Mouse (Mus musculus): ENCODE results near the gene Fxyd3.
A peak's percentile ranks its signal among the peaks of the same experiment; 100 is the strongest.

Fxyd3 gene

GRCm38 (mm10) chr7:31072326-31072725, 4.2 kb downstream of the Fxyd3 start:
- no peak for DNase-seq (ENCODE audit: low read depth)

DNA sequence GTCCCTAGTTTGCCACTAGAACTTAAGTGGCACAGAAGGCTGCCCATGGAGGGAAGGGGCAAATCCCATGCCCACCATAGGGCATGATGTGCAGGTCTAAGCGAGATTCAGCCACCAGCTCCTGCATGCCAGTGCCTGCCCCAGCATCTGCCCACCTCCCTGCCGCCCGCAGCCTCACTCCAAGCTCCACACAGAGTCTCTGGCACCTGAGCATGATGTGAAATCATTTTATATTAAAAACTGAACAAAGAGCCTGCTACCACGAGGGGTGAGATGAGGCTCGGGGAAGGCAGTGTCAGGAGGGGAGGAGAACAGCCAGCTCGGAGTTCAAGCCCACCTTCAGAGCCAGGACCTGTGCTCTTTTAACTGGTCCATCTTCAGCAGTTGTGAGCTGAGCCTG, 6.2 kb downstream of the Fxyd3 start:
- DNase-seq (ENCODE audit: low read depth), result no peak

- no peak for DNase-seq (ENCODE audit: low read depth)
Observed at GRCm38 (mm10) chr7:31069491-31069890, 7.0 kb downstream of the Fxyd3 start.

DNA sequence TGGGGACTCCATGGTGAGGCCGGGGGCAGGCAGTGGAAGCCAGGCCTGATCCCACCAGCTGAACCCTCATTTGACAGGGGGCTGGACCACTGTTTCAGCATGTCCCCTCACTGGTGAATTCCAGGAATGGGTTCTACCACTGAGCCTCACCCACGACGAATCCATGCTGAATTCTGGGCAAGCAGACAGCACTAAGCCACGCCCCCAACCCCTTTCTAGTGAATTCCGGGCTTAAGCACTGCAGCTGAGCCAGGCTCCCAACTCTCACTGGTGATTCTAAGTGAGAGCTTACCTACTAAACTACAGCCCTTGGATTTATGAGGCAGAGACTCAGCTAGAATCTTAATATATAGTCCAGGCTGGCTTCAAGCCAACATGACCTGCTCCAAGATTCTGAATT, 8.7 kb downstream of the Fxyd3 start:
- DNase-seq (ENCODE audit: low read depth), result no peak

DNA sequence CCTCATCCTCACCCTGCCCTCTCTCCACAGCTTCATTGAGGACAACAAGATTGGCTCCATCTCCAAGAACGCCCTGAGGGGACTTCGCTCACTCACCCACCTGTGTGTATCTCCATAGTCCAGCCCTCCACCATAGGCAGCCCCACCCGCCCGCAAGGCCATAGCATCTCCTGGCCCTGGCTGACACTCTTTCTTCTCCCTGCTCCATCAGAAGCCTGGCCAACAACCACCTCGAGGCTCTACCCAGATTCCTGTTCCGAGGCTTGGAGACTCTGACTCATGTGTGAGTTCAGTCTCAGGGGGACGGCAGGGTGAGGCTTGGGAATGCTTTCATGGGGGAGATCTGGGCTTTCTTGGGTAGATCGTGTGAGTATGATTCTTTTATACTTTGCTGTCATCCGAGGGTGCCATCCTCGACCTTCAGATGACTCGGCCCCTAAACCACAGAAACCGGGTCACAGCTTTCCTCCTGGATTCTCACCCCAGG, 13.4 kb downstream of the Fxyd3 start:
- no peak for DNase-seq (ENCODE audit: low read depth)

DNA sequence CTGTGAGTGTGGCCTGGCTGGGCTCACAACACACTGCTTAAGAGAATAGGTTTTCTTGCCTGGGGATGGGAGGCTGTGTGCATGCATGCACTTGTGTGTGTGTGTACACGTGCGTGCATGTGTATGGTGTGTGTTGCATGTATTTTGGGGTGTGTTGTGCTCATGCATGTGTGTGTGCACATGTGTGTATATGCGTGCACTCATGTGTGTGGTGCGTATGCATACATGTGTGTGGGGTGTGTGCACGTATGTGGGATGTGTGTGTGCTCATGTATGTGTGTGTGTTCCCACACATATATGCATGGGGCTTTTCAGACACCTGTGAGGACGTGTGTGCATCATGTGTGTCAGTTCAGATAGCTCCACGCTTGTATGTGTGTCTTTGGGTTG, 15.9 kb downstream of the Fxyd3 start:
- no peak for DNase-seq (ENCODE audit: low read depth)

- no peak for DNase-seq (ENCODE audit: low read depth)
Observed at GRCm38 (mm10) chr7:31059919-31060620, 16.4 kb downstream of the Fxyd3 start.

DNA sequence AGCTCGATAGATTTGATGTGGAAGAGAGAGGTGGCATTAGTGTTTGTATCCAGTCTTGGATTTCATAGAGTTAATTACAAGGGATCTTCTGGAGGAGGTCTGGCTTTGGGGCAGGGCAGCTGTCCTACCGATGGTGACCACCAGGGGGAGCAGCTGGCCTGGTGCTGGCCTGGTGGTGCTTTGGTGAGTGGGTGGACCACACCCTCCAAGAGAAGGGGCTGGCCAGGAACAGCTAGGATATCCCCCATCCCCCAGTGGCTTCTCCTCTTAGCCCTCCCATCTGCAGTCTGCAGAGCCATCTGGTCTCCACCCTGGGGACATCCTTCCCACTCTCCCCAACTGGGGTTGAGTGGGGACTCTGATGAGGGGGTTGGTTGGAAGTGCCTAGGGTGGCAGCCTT, 17.4 kb downstream of the Fxyd3 start, which contains the start of gene Lgi4:
TSS of gene Lgi4 (plus strand) at position 235 of the 400 bp plus-strand sequence.
- DNase-seq (ENCODE audit: low read depth), result peak; percentile 77

DNA sequence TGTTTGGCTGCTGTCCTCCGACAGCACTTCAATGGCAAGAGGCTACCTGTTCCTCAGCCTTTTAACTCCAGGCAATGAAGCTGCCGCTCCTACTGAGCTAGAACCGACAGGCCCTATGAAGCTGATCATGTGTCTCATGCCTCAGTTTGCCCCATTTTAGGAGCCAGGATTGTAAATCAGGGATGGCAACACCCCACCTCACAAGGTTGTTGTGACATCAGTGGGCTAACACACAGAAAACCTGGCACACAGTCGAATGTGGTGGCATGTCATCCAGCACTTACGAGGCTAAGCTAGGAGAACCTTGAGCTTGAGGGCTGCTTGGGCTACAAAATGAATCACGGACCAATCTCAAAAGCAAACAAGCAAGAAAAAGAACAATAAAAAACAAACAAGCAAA, 18.3 kb downstream of the Fxyd3 start:
- no peak for DNase-seq (ENCODE audit: low read depth)

DNA sequence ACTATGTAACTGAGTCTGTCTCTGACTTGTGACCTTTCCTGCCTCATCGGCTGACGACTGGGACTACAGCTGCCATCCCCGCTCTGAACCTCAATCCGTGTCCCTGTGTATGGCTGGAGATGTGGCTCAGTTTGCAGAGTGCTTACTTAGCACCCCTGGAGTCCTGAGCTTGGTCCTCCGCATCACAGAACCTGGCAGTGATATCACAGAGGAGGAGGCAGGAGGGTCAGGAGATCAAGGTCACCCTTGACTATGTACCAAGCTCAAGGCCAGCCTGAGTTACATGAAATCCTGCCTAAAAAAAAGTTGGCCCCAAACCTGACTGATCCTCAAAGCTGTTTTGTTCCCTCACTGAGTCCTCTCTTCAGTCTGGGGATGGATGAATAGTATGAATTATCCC, 18.8 kb downstream of the Fxyd3 start:
- no peak for DNase-seq (ENCODE audit: low read depth)

- no peak for DNase-seq (ENCODE audit: low read depth)
Observed at GRCm38 (mm10) chr7:31057071-31057470, 19.4 kb downstream of the Fxyd3 start, which contains the start of gene Fxyd1. Gene Fxyd1 (minus strand): TSS chr7:31057199.

GRCm38 (mm10) chr7:31056448-31056847, 20.1 kb downstream of the Fxyd3 start:
- no peak for DNase-seq (ENCODE audit: low read depth)

DNA sequence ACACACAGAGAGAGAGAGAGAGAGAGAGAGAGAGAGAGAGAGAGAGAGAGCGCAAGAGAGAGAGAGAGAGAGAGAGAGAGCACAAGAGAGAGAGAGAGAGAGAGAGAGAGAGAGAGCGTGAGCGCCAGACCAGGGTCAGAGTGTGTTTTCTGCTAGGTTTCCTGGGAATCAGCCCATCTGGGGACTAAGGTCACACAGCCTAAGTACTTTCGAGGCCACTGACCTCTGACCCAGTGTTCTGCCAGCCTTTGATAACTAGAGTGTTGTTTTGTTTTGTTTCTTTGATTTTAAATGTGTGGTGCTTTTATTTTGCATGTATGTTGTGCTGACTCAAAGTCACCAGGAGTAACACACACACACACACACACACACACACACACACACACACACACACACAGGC, 20.6 kb downstream of the Fxyd3 start:
- no peak for DNase-seq (ENCODE audit: low read depth)

DNA sequence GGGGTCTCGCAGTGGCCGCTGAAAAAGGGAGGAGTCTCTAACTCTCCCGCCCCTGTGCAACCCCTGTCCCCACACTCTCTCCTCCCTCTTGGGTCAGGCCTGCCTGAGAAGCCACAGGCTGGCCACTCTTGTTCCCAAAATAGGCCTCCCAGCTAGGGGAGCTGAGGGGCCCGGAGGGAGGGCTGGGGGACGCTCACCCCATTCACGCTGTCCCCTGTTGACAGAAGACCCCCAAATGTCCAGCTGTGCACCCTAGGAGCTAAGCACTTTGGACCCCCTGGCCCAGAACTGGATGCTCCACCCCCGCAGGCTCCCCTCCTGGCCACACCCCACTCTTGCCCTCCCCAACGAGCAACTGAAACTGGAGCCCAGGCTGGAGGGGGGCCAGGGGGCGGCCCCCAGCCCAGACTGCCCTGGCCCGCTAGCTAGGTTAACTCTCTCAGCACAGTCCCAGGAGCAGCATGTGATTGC, 21.1 kb downstream of the Fxyd3 start:
- no peak for DNase-seq (ENCODE audit: low read depth)

- DNase-seq (ENCODE audit: low read depth), result no peak
Observed at GRCm38 (mm10) chr7:31054661-31055320, 21.7 kb downstream of the Fxyd3 start.

DNA sequence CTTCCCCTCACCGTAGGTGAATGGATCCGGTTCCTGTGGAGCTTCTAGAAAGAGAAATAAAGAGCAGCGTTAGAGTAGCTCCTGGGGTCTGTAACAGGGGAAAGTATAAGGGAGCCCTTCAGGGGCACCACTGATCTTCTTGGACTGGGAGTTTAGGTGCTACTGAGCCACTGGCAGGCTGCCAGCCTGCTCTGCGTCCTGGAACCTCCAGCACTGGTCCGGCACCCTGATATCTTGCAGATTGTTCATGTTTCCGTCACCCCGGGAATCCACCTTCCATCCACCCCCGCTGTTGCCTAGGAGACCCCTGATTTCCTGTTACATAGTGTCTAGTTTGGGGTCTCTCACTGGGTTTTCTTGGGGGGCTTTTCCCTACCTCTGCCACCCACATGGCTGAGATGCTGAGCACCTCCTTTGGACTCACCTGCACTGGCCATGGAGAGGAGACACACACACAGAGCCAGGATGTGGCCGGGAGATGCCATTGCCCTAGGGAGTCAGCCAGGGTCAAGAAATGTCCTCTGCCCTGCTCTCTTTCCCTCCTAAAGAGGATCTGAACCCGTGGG, 22.5 kb downstream of the Fxyd3 start:
- DNase-seq (ENCODE audit: low read depth), result no peak

- DNase-seq (ENCODE audit: low read depth), result no peak
Observed at GRCm38 (mm10) chr7:31052636-31053434, 23.7 kb downstream of the Fxyd3 start.

DNA sequence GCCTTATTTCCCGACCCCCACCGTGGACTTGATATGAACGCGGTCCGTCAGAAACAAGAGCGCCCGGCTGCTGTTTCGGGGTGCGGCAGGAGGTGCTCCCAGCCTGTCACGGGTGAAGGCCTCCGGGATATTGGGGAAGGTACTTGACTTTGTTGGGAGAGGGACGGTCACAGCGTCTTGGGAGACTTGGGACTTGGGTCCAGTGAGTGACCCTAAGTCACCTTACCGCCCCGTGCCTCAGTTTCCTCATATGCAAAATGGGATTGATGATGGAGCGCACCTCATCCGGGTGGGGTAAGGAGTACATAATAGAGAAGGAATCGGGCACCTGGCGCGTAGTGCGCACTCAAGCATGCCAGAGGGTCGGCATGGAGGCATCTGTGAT, 24.3 kb downstream of the Fxyd3 start:
- DNase-seq (ENCODE audit: low read depth), result no peak

GRCm38 (mm10) chr7:31051321-31052021, 25.0 kb downstream of the Fxyd3 start, which contains the start of gene Fxyd7:
Gene Fxyd7 (minus strand): TSS chr7:31051467.
- DNase-seq (ENCODE audit: low read depth), result no peak

GRCm38 (mm10) chr7:31050921-31051320, 25.6 kb downstream of the Fxyd3 start:
- DNase-seq (ENCODE audit: low read depth), result no peak

DNA sequence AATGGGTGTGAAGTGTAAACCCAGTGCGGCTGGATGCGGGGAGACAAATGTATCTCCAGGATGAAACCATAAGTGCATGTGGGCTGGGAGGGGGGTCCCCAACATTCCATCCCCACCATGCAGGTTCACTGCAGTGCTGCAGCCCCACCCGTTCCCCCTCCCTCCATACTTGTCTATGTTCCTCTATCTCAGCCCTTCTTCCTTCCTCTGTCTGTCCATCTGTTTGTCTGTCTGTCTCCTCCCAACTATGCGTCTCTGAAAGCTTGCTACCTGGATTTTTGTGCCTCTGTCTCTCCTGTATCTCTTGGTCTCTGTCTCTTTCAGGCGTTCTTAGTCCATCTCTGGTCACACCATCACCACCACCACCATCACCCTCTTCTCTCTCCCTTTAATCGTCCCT, 26.0 kb downstream of the Fxyd3 start:
- DNase-seq (ENCODE audit: low read depth), result no peak

- no peak for DNase-seq (ENCODE audit: low read depth)
Observed at GRCm38 (mm10) chr7:31049846-31050281, 26.6 kb downstream of the Fxyd3 start.
